Mouse (Mus musculus): ENCODE measurements around the gene Ece1. TPM values are rescaled to one million over a fixed set of nuclear protein-coding genes. Genes with fewer than 3 reads are reported as not detected.

Gene Ece1
- 77.4 and 78.9 TPM in 2 replicates for polyA plus RNA-seq (2015; fragmentation: Nextera tagmentation; extraction: Ambion mirVana)

- H3K4me1 ChIP-seq, result peaks cover 53% of the 10 kb centered on the region
- under 1% methylated on average over 37 of the region's 37 CpGs for WGBS
- H3K4me2 ChIP-seq, result peak within 1 kb of the TSS; percentile 96
- peak within 1 kb of the TSS; percentile 61 for H3K27ac ChIP-seq (replicated peaks)
- H3K9me3 ChIP-seq, result no peaks in the 10 kb centered on the region
- H3K9ac ChIP-seq, result peak within 1 kb of the TSS; percentile 93
- 0 out of 2 replicates have a peak, but pooled peaks cover 3% of the 10 kb centered on the region for H3K36me3 ChIP-seq
- peak within 1 kb of the TSS; percentile 85 for H3K4me3 ChIP-seq
- no peaks in the 10 kb centered on the region; the same call in 1 of the 2 replicates for H3K27me3 ChIP-seq (replicated peaks)
- ATAC-seq (ENCODE audit: extremely low read depth, insufficient number of reproducible peaks, low FRiP score, low TSS enrichment), result peak; percentile 74; the same call in 1 of the 2 replicates
Observed at GRCm38 (mm10) chr4:137862019-137862418, at the start of gene Ece1. Ece1 (plus strand) TSS chr4:137862237.

DNA sequence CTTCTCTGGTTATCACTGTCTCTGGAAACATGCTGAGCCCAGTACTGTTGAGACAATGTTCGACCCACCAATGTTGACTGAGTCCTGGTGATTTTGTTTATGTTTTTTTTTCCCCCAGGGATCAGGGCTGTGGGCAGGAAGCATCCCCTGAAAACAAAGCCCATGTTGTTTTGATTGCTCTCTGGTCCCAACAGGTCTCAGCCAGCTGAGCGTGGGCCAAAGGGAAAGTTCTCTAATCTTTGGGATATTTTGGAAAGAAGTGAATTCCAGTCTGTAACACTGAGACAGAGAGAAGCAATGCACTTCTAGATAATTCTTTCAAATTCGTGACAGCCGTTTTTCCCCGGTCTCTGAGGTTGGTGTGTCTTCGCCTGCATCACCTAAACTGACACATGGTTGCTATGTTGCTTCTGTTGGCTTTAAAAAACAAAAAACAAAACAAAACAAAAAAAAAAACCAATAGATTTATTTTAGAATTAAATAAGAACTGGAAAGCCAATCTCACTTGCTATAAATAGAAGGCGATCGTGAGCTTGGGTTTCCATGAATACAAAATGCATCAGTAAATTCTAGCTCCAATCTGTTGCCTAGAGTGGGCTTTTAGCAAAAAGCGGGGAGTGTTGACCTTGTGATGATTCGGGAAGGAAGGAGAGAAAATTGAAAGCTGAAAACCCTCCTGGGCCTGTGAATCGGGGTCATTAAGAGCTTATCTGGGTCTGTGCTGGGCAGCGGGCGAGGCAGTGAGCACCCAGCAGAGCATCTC lies 48.9 kb upstream of the Ece1 start:
- no peaks in the 10 kb centered on the region for H3K9me3 ChIP-seq
- no peak overlapping the region for H3K4me3 ChIP-seq
- no peak overlapping the region for H3K4me2 ChIP-seq
- H3K36me3 ChIP-seq, result no peaks in the 10 kb centered on the region
- whole genome bisulfite sequencing, result 37% methylated on average over 13 of the region's 13 CpGs
- no peak for ATAC-seq (ENCODE audit: extremely low read depth, insufficient number of reproducible peaks, low FRiP score, low TSS enrichment)
- no peak overlapping the region for H3K27ac ChIP-seq (replicated peaks)
- H3K4me1 ChIP-seq, result peaks cover 16% of the 10 kb centered on the region
- H3K27me3 ChIP-seq (replicated peaks), result peaks cover 18% of the 10 kb centered on the region; the same call in 1 of the 2 replicates
- no peak overlapping the region for H3K9ac ChIP-seq

- Histone ChIP-seq H3K4me2 (no peak overlapping the region), H3K36me3 (no peaks in the 10 kb centered on the region), H3K9me3 (no peaks in the 10 kb centered on the region), H3K27me3 (replicated peaks) (peaks cover 18% of the 10 kb centered on the region; the same call in 1 of the 2 replicates), H3K9ac (no peak overlapping the region; the same call in 1 of the 2 replicates), H3K27ac (replicated peaks) (no peak overlapping the region), H3K4me3 (no peak overlapping the region), H3K4me1 (peaks cover 16% of the 10 kb centered on the region)
- no peak for ATAC-seq (ENCODE audit: extremely low read depth, insufficient number of reproducible peaks, low FRiP score, low TSS enrichment)
- 79% methylated on average over 7 of the region's 7 CpGs for WGBS
Observed at GRCm38 (mm10) chr4:137814140-137814539, 47.9 kb upstream of the Ece1 start.

- no peak overlapping the region for H3K27ac ChIP-seq (replicated peaks)
- H3K36me3 ChIP-seq, result no peaks in the 10 kb centered on the region
- no peak overlapping the region for H3K9ac ChIP-seq
- no peak overlapping the region for H3K4me3 ChIP-seq
- peaks cover 16% of the 10 kb centered on the region for H3K4me1 ChIP-seq
- 0 out of 2 replicates have a peak, but pooled peaks cover 10% of the 10 kb centered on the region for H3K27me3 ChIP-seq (replicated peaks)
- WGBS, result 65% methylated on average over 3 of the region's 3 CpGs
- H3K4me2 ChIP-seq, result no peak overlapping the region
- H3K9me3 ChIP-seq, result no peaks in the 10 kb centered on the region; the same call in 1 of the 2 replicates
- ATAC-seq (ENCODE audit: extremely low read depth, insufficient number of reproducible peaks, low FRiP score, low TSS enrichment), result no peak
Observed at GRCm38 (mm10) chr4:137815473-137815872, 46.6 kb upstream of the Ece1 start.

- 58% methylated on average over 7 of the region's 7 CpGs for WGBS
- no peak for ATAC-seq (ENCODE audit: extremely low read depth, insufficient number of reproducible peaks, low FRiP score, low TSS enrichment)
- no peaks in the 10 kb centered on the region; the same call in 1 of the 2 replicates for H3K9me3 ChIP-seq
Observed at GRCm38 (mm10) chr4:137816216-137816615, 45.8 kb upstream of the Ece1 start.

GRCm38 (mm10) chr4:137818341-137818740 lies 43.7 kb upstream of the Ece1 start:
- no peak overlapping the region for H3K4me3 ChIP-seq
- H3K36me3 ChIP-seq, result no peaks in the 10 kb centered on the region
- H3K4me1 ChIP-seq, result peaks cover 4% of the 10 kb centered on the region
- H3K27ac ChIP-seq (replicated peaks), result no peak overlapping the region
- H3K9me3 ChIP-seq, result no peaks in the 10 kb centered on the region; the same call in 1 of the 2 replicates
- no peak overlapping the region for H3K9ac ChIP-seq
- H3K4me2 ChIP-seq, result no peak overlapping the region
- 89% methylated on average over 3 of the region's 3 CpGs for WGBS
- H3K27me3 ChIP-seq (replicated peaks), result no peaks in the 10 kb centered on the region
- ATAC-seq (ENCODE audit: extremely low read depth, insufficient number of reproducible peaks, low FRiP score, low TSS enrichment), result no peak

More at GRCm38 (mm10) chr4:137816216-137816615, 45.8 kb upstream of the Ece1 start:
- H3K4me1 ChIP-seq, result peaks cover 16% of the 10 kb centered on the region
- no peak overlapping the region for H3K4me3 ChIP-seq
- H3K36me3 ChIP-seq, result no peaks in the 10 kb centered on the region
- H3K4me2 ChIP-seq, result no peak overlapping the region
- H3K9ac ChIP-seq, result no peak overlapping the region
- H3K27me3 ChIP-seq (replicated peaks), result 0 out of 2 replicates have a peak, but pooled peaks cover 10% of the 10 kb centered on the region
- no peak overlapping the region for H3K27ac ChIP-seq (replicated peaks)

- Histone ChIP-seq H3K9ac (no peak overlapping the region), H3K4me1 (no peaks in the 10 kb centered on the region), H3K4me3 (no peak overlapping the region), H3K9me3 (no peaks in the 10 kb centered on the region; the same call in 1 of the 2 replicates), H3K27ac (replicated peaks) (no peak overlapping the region), H3K36me3 (no peaks in the 10 kb centered on the region), H3K4me2 (no peak overlapping the region), H3K27me3 (replicated peaks) (no peaks in the 10 kb centered on the region)
- no peak for ATAC-seq (ENCODE audit: extremely low read depth, insufficient number of reproducible peaks, low FRiP score, low TSS enrichment)
- WGBS, result 87% methylated on average over 2 of the region's 2 CpGs
Observed at GRCm38 (mm10) chr4:137819487-137819886, 42.5 kb upstream of the Ece1 start.

DNA sequence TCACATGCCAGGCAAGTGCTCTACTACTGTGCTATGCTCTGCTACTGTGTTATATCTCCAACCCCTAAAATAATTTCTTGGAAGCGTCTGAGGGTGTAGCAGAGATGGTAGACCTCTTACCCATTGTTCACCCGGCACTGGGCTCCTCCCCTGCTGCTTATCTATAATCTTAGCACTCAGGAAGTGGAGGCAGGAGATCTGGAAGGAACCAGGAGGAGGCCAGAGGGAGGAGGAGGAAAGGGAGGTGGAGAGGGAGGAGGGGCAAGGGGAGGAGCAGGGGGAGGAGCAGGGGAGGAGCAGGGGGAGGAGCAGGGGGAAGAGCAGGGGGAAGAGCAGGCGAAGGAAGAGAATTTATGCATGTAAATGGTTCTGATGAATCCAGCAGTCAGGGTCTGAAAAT lies 41.3 kb upstream of the Ece1 start:
- H3K9ac ChIP-seq, result no peak overlapping the region
- no peak for ATAC-seq (ENCODE audit: extremely low read depth, insufficient number of reproducible peaks, low FRiP score, low TSS enrichment)
- H3K27me3 ChIP-seq (replicated peaks), result no peaks in the 10 kb centered on the region
- no peak overlapping the region for H3K4me2 ChIP-seq
- H3K9me3 ChIP-seq, result no peaks in the 10 kb centered on the region; the same call in 1 of the 2 replicates
- H3K4me3 ChIP-seq, result no peak overlapping the region
- no peak overlapping the region for H3K27ac ChIP-seq (replicated peaks)
- H3K36me3 ChIP-seq, result no peaks in the 10 kb centered on the region
- WGBS, result 38% methylated on average over 3 of the region's 3 CpGs
- no peaks in the 10 kb centered on the region for H3K4me1 ChIP-seq

- no peak for ATAC-seq (ENCODE audit: extremely low read depth, insufficient number of reproducible peaks, low FRiP score, low TSS enrichment)
- Histone ChIP-seq H3K27me3 (replicated peaks) (peaks cover 1% of the 10 kb centered on the region; the same call in 1 of the 2 replicates), H3K36me3 (no peaks in the 10 kb centered on the region), H3K4me2 (no peak overlapping the region), H3K27ac (replicated peaks) (no peak overlapping the region), H3K4me1 (no peaks in the 10 kb centered on the region), H3K9ac (no peak overlapping the region), H3K4me3 (no peak overlapping the region), H3K9me3 (no peaks in the 10 kb centered on the region; the same call in 1 of the 2 replicates)
- 89% methylated on average over 5 of the region's 5 CpGs for WGBS
Observed at GRCm38 (mm10) chr4:137822537-137822936, 39.5 kb upstream of the Ece1 start.

- peaks cover 10% of the 10 kb centered on the region for H3K27me3 ChIP-seq (replicated peaks)
- H3K4me3 ChIP-seq, result no peak overlapping the region
- H3K4me2 ChIP-seq, result no peak overlapping the region
- no peak for ATAC-seq (ENCODE audit: extremely low read depth, insufficient number of reproducible peaks, low FRiP score, low TSS enrichment)
- H3K36me3 ChIP-seq, result no peaks in the 10 kb centered on the region
- H3K9me3 ChIP-seq, result no peaks in the 10 kb centered on the region; the same call in 1 of the 2 replicates
- no peak overlapping the region for H3K27ac ChIP-seq (replicated peaks)
- H3K9ac ChIP-seq, result no peak overlapping the region
- WGBS, result 75% methylated on average over 3 of the region's 3 CpGs
- H3K4me1 ChIP-seq, result no peaks in the 10 kb centered on the region
Observed at GRCm38 (mm10) chr4:137823542-137823941, 38.5 kb upstream of the Ece1 start.

DNA sequence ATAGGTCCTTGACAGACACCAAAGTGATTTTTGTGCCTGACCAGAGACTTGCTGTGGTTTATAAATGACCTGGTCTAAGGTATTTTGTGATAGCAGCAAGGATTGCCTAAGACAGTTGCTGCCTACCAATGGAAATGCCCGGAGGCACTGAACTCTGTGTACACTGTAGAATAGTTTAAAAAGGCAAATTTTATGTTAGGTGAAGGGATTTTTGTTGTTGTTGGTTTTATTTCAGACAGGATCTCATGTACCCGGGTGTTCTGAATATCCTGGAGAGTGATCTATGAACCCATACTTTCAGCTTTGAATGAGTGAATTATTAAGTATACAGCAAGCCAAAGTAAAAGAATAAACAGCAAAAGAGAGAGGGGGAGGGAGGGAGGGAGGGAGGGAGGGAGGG lies 37.2 kb upstream of the Ece1 start:
- ATAC-seq (ENCODE audit: extremely low read depth, insufficient number of reproducible peaks, low FRiP score, low TSS enrichment), result no peak
- Histone ChIP-seq H3K9me3 (no peaks in the 10 kb centered on the region; the same call in 1 of the 2 replicates), H3K9ac (no peak overlapping the region), H3K4me3 (no peak overlapping the region), H3K4me2 (no peak overlapping the region), H3K36me3 (no peaks in the 10 kb centered on the region), H3K4me1 (no peaks in the 10 kb centered on the region), H3K27me3 (replicated peaks) (peaks cover 23% of the 10 kb centered on the region), H3K27ac (replicated peaks) (no peak overlapping the region)
- WGBS, result 75% methylated on average over 2 of the region's 2 CpGs
